Mouse (Mus musculus) regulatory T cell (primary cell): ENCODE measurements around the gene Dbh.

Experiments
- in situ Hi-C: fragments of 300-600 bp; cut with MboI, MseI; formaldehyde crosslinking; loops from one replicate; pipeline ENCODE4 v1.15.1; 2025; ENCODE audit warnings: high pct_unique_total_duplicates

Gene Dbh

GRCm38 (mm10) chr2:27164796-27165590 is at the start of gene Dbh:
Gene Dbh, plus strand, starts transcription at chr2:27165233.
- in situ Hi-C loops: loop anchor here (5.0 kb wide), 1 partner anchor 442 kb away; no protein-coding TSS in a partner anchor

- in situ Hi-C loops: no loop called here
Observed at GRCm38 (mm10) chr2:27118452-27118851, 46.6 kb upstream of the Dbh start.

- in situ Hi-C loops: no loop called here
Observed at GRCm38 (mm10) chr2:27119766-27120165, 45.3 kb upstream of the Dbh start.

DNA sequence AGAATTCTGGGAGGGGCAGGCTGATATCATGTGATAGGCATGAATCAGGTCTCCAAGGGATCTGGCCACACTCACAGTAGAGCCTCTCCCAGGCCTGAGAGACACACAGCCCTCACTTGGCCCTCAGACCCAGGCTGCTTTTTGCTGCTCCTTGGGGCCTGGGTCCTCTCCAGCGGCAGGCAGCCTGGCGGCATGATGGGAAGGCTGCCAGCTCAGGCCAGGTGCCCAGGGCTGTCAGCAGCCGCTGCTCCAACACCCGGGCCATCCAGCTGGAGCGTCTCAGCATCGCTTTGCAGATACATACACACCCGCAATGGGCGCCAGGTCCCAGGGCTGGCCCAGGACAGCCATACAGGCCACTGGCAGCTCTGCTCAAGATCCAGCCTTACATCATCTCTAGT is 44.8 kb upstream of the Dbh start:
- in situ Hi-C loops: no loop called here

- in situ Hi-C loops: no loop called here
Observed at GRCm38 (mm10) chr2:27121626-27122355, 43.2 kb upstream of the Dbh start.

GRCm38 (mm10) chr2:27122578-27122977 is 42.5 kb upstream of the Dbh start:
- in situ Hi-C loops: no loop called here

GRCm38 (mm10) chr2:27123121-27123520 is 41.9 kb upstream of the Dbh start:
- in situ Hi-C loops: no loop called here

DNA sequence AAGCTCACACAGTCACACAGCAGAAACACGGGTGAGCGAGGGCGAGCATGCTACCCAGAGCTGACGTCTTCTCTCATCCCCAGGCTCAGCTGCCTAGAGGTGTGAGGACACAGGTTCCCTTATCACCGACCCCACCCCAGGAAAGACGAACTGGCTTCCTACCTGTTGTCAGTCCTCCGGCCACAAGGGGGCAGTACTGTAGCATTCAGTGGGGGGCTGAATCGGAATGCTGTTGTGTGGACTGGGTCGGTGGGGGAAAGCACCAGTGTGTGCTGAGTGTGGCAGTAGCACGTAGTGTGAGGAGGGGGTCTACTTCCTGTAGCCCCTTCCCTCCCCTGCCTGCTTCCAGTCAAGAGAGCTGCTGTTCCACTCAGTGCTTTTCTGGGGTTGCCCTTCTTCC is 39.1 kb upstream of the Dbh start:
- in situ Hi-C loops: no loop called here

DNA sequence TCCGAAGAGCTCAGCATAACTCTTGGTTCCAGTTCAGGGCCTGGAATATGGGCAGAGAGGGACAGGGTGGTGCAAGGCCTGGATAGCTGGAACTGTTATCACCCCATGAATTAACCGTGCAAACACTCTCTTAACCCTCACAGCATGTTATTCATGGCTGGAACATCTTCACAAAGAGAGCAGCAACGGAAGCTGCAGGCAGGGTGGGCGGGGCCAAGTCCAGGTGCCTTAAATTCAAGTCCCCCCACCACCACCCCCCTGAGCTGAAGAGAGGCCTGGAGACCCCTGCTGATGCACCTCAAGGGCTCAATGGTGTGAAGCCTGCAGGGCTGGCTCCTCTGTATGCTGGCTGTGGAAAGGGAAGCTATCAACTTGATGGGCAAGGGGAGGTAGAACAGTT is 38.5 kb upstream of the Dbh start:
- in situ Hi-C loops: no loop called here

- in situ Hi-C loops: no loop called here
Observed at GRCm38 (mm10) chr2:27128990-27129389, 36.0 kb upstream of the Dbh start.

GRCm38 (mm10) chr2:27135935-27136334 is 29.1 kb upstream of the Dbh start:
- in situ Hi-C loops: no loop called here

DNA sequence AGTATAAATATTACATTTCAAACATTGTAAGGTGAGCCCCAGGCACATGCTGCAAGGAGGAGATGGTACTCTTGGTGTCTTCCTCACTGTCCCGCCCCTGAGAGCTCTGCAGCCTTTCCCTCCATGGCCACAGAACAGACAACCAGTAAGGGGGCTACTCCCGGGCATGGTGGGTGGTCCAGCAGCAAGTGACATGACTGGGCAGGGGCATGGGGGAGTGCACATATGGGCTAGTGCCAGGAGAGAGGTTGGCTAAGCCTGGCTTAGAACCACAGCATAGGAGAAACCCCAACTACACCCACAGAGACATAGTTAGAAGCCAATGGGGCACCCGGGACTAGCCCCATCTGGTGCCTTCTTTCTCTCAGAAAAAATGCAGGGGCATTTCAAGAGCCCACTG is 28.7 kb upstream of the Dbh start:
- in situ Hi-C loops: no loop called here

GRCm38 (mm10) chr2:27136789-27137188 is 28.2 kb upstream of the Dbh start:
- in situ Hi-C loops: no loop called here

DNA sequence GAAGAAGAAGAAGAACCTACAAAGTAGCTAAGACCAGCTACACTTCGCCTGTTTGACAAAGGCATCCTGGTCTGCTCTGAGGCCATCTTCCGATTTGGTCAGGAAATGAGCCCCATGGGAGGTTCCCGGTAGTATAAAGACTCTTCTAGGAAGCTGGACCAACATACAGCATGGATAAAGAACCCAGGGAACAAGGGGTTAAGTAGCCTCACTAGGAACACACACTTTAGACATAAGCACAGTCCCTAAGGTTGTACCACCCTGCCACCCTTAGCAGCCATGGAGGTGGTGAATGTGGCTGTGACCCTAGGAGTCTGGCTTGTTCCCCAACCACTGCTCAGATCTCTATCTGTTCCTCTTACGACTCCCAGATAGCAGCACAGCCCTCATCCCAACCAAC is 26.7 kb upstream of the Dbh start:
- in situ Hi-C loops: no loop called here

DNA sequence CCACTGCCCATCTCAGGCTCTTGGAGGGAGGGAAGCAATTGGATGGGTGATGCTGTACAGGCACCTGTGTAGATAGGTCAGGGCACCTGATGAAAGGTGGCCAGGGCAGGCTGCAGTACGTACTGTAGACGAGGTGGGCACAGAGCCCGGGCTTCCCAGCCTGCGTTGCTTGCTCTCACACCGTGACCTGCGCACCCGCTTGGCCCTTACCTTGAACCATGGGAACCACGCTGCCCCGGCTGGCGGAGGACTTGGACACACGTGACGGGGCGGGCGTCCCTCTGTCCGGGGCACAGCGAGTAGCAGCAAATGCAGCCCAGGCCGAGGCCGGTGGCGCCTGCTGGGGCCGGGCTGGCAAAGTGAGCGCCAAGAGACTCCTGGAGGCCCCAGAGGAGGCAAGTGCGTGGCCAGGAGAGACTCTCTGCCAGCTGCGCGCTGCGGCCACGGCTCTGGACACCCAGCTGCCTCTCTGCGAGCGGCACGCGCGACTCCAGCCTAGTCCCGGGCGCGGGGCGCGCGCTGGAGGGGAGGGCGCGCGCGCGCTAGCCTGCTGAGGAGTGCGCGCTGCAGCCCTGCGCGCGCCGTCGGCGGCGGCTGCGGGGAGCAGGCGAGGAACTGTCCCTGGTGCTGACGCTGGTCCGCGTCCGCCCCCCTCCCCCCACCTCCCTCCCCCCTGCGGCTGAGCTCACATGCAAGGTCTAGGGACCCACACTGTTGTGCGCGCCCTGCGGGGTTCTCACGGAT is 22.9 kb upstream of the Dbh start, which contains the start of gene Fam163b:
TSS of gene Fam163b (minus strand) at position 542 of the 744 bp plus-strand sequence.
- in situ Hi-C loops: no loop called here

GRCm38 (mm10) chr2:27144957-27145356 is 20.1 kb upstream of the Dbh start:
- in situ Hi-C loops: no loop called here

GRCm38 (mm10) chr2:27146840-27147239 is 18.2 kb upstream of the Dbh start:
- in situ Hi-C loops: no loop called here

DNA sequence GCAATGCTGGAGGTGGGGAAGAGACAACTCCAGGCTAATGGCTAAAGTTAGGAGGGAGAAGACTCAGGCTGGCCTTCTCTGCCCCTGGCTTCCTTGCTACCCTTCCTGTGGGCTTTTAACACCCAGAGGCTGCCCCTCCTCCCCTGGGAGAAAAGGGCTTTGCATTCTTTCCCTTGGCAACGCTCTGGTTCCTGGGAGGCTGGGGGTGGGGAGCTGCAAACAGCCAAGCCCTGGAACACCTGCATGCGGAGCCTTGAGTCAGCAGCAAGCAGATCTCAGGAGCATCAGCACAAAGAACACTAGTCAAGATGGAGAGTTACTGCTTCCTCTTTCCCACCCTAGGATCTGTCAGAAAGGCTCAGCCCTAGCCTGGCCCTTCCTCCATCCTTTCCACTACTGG is 15.6 kb upstream of the Dbh start:
- in situ Hi-C loops: no loop called here

DNA sequence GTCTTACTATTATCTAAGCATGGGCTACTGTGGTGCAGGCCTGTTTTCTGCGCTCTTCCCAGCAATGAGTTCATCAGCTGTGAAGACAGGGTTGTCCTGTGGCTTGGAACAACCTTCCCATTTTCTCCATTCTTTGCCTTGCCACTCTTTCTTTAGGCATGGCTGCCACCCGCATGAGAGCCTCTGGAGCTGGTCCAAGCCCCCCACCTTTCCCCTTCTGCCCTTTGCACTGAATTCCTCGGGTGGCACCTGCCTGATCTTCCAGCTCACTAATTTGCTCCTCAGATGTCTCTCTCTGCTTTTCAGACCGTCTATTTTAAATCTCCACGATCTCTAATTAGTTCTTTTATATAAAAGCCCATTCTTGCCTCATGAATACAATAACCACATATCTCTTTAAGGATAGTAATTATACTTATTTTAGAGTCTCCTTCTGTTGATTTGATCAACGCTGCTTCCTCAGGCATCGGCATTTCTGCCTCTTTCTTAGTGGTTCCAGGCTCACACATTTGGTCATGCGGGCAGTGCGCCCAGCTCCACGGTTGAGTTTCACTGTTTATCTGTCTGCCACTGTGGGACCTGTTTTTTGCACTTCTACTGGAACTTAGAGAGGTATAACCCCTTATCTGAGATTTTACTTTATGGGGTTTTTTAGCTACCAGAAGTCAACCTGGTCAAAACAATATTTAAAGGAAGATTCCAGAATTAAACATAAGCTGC is 10.4 kb upstream of the Dbh start:
- in situ Hi-C loops: no loop called here

DNA sequence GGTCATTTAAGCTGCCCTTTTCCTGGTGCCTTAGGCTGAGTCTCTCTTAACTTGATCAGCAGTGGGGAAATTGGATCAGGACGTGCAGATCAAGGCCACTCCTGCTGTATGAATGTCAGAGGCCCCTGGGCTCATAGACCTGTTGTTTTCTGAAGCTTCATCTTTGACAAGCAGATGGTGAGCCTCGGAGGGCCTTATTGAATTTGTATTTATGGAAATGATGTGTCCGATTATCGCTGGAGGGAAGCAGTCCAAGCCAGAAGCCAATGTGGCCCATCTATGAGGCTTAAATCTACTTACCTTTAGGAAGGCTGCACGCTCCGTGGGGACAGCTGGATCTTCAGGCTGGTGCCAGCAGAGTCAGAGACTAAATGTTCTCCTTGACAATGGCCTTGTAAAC is 8.4 kb upstream of the Dbh start:
- in situ Hi-C loops: no loop called here

DNA sequence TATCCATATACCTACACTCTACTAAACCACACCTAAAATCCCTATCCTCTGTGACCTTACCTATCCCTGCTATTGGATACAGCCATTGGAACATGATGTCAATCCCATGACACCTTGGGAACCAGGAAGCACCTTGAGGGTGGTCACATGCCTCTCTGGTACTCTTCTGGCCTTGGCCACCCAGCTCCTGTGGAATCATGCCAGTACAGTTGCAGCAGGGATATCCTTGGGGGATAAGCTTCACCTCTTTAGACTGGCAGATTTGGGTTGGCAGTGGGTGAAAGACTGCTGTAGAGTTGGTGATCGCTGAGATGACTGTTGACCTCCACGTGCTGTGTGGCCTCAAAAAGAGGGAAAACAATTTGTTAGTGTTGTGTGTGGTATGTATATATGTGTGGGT is 3.5 kb upstream of the Dbh start:
- in situ Hi-C loops: no loop called here

GRCm38 (mm10) chr2:27162656-27163055 is 2.4 kb upstream of the Dbh start:
- in situ Hi-C loops: no loop called here
